Mouse (Mus musculus) CH12F3 (cell line): ENCODE data around the gene Rabl6.

Experiments used
- in situ Hi-C: fragments of 300-500 bp; cut with MboI; formaldehyde crosslinking; loops from 2 replicates; pipeline ENCODE4 v1.14.3; 2020; ENCODE audit warnings: low sequenced_read_pairs

The Rabl6 gene

DNA sequence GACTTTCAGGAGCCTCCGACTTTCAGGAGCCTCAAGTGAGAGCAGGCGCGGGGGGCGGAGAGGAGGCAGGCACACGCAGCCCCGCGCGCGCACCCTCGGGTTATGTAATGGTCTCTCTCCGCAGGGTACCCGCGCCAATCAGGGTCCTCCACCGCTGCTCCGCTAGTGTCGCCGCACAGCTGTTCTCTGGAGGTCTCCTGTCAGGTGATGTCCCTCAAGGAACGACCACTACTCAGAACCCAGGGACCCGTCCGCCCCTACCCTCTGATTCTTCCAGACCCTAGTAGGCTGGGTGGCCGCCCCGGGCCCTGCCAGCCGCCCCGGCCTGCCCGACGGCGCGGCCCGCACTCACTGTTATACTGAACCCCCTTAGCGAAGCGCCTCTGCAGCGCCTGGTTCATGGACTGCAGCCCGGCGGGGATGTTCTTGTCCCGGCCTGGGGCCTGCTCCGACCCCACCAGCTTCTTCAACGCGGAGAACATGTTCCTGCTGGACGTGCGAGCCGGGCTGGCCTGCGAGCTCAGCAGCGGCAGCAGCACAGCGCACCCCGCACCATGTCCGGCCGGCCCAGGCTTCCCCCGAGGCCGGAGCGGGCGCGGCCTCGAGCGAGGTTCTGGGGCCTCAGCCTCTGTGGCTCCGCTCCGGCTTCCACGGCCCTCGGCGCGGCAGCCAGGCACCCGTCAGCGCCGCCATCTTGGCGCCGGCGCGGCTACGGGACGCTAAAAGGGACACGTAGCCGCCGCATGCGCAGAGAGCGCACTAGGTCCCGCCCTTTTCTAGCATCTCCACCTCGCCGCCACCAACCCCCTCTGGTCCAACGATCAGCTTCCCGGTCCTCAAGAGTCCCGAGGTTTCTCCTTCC lies at the start of gene Rabl6:
Gene Rabl6, minus strand, starts transcription at position 761 of the 862 bp plus-strand sequence.
- in situ Hi-C loops: no loop called here

DNA sequence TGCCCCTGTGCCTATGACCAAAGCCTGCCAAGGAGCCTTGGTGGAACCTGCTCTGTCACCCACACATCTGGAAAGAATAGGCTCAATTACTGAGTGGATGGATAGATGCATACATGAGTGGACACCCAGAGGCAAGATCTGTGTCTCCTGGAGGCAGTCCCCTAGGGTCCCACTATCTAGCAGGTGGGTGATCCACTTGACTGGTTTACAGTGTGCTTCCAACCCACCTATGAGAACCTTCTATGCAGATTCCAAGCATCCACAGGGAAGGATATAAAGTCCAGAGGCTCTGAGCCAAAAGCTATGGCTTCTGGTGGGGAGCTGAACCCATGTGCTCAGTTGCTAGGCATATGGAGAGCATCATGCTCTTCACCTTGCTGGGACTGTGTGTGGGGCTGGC lies 49.3 kb upstream of the Rabl6 start, which contains the start of gene Lcn5:
Gene Lcn5, plus strand, starts transcription at position 301 of the 400 bp plus-strand sequence.
- in situ Hi-C loops: no loop called here

DNA sequence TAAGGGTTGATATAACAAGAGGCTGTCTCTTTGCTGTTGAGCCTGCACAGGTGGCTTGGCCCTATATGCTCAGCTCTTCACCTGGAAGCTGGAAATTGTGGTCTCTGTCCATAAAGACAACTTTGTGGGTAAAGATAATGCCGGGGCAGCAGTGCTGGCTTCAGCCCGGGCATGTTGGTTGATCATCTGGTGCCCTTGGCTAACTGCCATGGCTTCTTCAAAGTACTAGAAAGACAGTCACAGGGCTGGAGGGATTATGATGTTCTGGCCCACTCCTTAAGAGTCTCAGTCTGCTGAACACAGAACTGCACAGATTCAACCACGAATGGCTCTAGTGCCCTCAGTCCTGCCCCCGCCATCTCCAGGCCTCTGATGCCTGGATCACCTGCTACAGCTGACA lies 48.9 kb upstream of the Rabl6 start:
- in situ Hi-C loops: no loop called here

DNA sequence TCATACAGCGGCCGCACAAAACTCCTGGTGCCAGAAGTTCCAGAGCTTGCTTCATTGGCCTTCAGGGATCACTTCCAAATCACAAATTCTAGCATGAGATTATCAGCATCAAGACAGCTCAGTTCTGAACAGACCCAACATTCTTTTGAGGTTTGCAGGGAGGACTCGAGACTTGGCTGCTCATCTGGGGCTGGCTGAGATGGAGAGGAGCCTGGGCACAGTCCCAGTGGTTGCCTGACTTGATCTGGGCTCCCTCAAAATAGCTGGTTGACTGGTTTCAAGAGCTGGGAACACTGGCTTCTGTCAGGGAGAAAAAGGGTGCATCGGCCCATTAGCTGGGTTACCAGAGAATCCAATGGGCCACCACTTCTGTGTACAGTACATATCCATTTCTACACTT lies 48.4 kb upstream of the Rabl6 start:
- in situ Hi-C loops: no loop called here

DNA sequence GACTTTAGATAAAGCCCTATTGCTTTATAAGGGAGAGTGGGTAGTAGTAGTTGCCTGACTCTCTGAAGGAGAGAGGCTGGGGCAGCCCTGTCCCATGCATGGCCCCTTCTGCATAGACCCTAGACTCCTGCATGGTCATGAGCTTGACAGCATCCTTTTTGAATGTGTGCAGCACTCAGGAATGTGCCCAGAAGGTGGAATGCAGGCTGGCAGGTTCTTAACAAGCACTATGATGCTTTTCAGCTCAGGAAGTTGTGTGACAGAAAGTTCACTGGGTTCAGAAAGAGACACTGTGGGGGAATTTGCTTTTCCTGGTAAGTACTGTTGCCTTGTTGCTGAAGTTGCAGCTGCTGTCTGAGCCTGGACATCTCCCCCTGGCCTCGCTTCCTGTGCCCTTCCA lies 46.2 kb upstream of the Rabl6 start:
- in situ Hi-C loops: no loop called here

DNA sequence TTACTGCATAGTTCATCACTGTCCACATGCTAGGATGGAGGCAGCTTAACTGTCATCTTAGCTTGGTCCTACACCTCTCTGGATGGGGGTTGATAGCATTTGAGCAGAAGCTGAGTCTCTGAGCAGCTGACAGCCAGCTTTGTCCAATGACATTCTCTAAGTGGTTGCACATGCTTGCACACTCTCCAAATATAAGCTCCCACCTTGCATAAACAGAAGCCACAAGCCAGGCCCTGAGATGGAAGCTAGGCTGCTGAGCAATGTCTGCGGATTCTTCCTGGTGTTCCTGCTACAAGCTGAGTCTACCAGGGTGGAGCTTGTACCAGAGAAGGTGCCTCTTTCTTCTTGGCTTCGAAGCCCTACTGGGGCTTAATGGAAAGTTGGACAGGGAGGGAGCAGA lies 44.6 kb upstream of the Rabl6 start, which contains the start of gene Lcn8:
Gene Lcn8, plus strand, starts transcription at position 219 of the 400 bp plus-strand sequence.
- in situ Hi-C loops: no loop called here

DNA sequence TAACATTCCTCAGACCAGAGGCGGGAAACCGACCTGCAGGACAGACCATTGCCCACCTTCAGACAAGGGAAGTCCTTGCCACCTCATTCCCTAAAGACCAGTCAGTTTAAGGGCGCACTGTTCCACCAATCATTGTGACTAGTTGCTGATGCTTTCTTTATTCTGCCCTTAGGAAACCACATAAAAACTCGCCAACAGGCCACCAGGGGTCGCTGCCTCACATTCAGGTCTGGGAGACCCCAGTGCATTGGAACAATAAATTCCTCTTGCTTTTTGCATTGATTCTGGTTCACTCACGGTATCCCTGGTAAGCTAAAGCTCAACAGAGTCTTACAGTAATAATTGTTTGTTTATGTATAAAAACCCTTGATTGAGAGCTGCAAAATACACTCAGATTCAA lies 31.6 kb upstream of the Rabl6 start:
- in situ Hi-C loops: no loop called here

DNA sequence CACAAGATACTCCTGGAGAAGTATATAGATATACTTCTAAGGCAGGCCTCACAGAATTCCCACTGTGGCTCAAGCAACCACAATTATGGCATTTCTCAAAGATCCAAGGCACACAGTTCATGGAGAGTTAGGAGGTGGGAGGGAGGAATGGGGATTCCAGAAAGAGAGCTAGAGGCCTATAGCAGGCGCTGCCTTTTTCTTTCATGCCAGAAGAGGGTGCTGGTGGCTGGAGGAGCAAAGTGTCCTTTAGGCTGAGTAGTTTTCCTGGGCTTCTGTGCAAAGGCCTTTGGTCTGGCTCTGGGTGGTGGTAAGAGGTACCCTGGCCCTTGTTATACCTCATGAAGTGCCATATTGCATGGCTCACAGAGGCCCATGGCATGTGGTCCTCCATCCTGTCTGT lies 25.7 kb upstream of the Rabl6 start:
- in situ Hi-C loops: no loop called here

DNA sequence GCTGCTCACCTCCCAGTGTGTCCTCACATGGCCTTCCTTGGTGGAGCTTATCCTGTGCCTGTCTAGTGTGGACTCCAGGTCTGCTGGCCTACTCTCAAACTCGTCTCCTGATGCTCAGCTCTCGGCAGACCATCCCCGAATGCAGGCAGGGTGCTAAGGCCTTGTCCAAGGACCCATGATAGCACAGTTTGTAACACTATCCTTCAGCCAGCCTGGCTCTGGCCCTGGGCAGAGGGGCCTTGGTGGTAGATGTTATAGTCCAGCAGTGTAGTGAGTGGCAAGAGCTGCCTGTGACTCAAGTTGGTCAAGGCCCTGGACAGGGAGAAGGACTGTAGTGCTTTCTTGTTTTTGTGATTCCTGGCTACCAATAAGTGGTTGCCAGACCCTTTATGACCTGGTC lies 25.3 kb upstream of the Rabl6 start:
- in situ Hi-C loops: no loop called here

DNA sequence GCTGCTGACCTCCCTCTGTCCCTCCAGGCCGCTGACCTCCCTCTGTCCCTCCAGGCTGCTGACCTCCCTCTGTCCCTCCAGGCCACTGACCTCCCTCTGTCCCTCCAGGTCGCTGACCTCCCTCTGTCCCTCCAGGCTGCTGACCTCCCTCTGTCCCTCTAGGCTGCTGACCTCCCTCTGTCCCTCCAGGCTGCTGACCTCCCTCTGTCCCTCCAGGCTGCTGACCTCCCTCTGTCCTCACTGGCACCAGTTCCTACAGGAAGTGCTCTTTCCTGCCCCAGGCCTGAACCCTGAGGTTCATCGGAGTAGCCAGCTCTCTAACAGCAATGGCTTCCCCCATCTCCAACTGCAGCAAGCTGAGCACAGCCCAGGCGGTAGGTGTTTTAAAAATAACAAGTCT lies 20.4 kb upstream of the Rabl6 start:
- in situ Hi-C loops: no loop called here

DNA sequence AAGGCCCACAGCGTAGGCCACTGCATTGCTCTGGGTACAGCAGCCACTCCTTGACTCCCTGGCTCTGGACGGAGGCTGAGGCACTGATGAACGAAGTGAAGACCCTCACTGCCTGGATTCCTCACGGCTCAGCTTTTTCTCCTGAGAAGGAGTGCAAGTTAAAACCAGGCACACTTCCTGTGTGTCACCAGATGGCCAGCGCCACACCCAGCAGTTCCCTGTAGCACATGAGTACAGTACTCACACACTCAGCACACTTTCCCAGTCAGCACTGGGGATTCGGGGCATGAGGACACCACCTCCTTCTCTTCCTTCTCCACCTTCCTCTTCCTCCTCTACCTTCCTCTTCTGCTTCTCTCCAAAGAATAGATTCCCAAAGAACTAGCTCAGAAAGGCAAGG lies 19.5 kb upstream of the Rabl6 start, which contains the start of gene Fcna:
Gene Fcna, minus strand, starts transcription at position 220 of the 400 bp plus-strand sequence.
- in situ Hi-C loops: no loop called here

DNA sequence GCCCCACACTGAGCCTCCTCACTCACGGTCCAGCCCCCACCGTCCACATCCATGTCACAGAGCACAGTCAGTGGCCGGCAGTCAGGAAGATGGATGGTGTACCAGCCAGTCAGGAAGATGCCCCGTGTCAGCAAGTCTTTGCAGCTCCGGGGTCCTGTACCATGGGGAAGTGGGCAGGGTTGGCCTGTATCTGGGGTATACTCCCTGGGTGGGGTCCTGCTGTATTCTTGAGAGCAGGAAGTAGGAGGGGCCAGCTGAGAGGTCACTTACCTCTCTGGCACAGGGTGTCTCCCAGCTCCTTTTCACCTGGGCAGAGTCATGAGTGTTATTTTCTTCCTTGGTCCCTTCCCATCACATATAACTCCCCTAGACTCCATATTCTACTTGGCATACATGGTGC lies 17.7 kb upstream of the Rabl6 start:
- in situ Hi-C loops: no loop called here

DNA sequence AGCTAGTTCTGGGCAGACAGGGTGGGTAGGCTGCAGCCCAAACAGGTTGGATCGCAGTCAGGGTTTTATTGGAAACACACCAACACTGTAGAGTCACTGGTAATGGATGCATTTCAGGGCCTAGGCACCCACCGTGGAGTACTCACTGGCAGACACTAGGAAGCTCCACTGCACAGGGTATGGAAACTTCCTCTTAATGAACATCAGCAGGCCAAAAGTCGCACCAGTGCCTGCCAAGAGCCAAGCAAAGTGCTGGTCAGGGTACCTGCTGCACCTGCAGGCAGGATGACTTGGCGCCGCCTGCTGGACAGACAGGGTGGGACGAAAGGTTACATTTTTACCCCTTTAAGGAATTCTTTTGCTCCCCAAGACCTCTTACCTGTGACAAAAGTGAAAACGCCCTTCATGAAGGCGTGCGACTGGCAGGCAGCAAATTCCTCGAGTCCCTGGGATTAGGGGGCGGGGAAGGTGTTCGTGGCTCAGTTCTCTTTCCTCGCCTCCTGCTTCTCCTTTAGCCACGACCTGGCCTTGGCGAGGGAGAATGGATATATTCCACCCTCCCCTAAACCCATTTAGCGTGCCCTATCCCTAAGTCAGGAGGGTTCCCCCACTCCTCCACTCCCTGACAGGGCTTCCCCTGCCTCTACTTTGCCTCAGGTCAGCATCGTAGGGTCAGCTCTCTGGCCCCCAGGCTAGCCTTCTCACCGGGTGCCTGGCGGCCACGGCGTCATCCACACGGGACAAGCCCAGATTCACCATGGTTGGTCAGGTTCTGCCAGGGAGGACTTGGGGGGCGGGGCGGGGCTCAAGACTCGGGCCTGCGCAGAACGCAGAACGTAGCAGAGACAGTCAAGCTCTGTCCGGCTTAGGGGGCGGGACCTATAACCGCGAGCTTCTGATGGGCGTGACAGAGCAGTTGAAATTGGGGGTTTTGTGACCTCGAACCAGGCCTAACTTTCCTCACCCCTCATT lies 13.2 kb upstream of the Rabl6 start, which contains the start of gene Tmem141:
Gene Tmem141, minus strand, starts transcription at position 777 of the 972 bp plus-strand sequence.
- in situ Hi-C loops: no loop called here

DNA sequence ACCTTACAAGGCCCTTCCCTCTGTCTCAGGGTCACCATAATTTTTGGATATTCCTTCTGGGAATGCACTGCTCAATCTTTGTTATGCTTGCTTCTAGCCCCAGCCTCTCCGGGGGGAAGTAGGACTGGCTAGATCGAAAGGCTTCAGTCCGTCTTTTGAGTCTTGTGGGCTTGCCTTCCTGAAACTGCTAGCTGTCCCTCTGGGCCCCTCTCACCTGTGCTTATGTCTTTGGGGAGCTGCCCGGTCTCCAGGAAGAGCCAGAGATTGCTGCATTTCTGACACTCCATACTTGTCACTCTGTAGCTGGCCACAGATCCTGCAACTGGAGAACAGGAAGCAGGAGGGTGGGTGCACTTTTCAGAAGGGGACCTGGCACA lies 12.5 kb upstream of the Rabl6 start:
- in situ Hi-C loops: no loop called here

DNA sequence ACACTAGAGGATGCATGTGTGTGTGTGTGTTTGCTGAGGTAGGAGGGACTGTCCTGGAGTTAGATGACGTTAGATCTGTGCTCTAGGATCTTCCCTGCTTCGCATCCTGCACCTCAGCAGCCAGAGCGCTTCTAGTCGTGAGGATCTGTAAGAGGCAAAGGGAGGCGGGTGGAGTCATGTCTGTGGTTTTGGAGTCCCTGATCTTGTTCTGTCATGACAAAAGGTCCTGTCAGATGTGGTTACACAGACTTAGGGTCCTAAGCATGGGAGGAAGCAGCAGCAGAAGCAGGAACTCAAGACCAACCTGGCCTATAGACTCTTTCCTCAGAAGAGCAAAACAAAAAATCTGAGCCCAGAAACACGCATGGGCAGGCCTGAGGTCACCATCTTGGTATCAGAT lies 12.1 kb upstream of the Rabl6 start:
- in situ Hi-C loops: no loop called here

DNA sequence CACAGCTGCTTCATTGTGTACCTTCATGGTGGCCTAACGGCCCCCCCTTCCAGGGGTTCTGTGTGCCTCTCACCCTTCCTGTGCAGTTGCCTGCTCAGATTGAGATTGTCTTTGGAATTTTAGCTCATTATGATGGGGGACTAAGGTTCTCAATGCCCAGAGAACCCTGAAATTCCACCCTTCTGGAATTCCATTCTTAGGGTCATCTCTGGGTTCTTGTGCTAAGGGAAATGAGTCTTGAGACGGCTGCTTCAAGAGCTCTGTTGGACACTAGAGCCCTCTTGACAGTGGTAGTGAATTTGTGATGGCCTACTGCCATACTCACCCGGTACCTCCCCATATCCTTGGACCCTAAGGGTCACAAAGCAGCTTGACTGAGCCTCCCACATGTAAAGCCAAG lies 9.3 kb upstream of the Rabl6 start, which contains the start of gene Ccdc183:
Gene Ccdc183, minus strand, starts transcription at position 101 of the 400 bp plus-strand sequence.
- in situ Hi-C loops: no loop called here

DNA sequence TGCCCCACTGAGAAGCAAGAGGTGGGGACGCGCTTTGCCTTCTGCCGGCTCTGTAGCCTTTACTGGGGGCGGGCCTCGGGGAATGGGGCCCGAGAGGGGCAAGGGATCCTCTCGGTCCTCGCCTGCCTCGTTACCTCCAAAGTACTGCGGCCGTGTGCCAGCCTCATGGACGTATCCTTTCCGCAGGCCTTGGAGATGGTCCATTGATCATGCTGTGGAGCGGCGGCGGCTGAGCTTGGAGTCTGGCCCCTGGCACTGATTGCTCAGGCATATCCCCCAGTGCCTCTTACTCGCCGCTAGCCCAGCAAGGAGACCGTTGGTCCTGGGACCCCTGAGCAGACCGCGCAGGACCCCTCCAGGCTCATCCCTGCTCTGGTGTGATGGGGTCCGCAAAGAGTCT lies 8.1 kb upstream of the Rabl6 start:
- in situ Hi-C loops: no loop called here

DNA sequence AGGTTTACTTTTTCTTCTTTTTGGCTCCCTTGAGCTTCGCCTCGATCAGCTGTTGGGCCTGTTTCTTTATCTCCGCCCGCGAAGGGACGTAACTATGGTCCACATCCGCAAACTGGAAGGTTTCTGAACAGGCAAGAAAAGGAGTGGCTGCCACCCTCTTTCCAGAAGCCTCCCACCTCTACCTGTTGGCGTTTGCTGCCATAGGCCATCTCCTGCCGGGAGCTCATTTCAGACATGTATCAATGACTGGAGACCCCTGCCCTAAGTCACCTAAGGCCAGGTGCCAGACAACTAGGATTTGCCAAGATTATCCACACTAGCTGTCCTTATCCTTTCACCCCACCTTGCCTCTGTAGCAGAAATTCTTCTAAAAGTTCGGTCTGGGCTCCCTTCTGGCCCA lies 350 bp upstream of the Rabl6 start:
- in situ Hi-C loops: no loop called here

DNA sequence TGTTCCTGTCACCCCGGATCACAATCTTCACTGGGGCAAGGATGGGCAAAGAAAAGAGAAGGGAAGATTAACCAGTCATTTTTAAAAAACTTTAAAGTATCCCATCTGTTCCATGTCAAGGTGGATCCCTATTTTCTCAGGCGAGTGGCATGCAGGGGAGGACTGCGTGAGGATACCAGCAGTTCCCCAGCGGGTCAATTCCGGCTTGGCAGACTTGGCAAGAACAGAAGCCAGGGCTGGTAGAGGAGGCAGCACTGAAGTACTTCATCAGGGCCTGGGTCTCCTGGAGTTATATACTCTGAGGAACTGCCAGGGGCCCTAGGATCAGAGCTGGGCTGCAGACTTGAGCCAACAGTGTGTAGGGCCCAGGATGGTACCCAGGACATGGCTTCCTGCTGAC lies 5.8 kb downstream of the Rabl6 start:
- in situ Hi-C loops: no loop called here

DNA sequence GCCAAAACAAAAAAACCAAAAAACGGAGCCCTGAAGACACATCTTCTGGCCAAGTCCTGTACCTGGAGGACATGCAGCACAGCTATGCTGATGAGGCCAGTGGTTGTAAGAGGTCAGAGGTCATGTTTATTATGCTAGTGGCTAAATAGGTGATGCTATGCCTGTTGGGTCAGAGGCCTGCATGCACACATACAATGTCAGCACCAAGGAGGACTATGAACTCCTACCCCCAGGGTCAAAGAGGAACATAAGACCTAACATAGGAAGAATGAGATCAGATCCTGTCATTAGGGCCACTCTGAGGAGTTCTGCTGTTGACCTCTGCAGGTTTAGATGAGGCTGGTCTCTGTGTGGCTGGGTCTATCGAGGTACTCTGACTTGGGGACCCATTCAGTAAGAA lies 8.3 kb downstream of the Rabl6 start:
- in situ Hi-C loops: no loop called here

DNA sequence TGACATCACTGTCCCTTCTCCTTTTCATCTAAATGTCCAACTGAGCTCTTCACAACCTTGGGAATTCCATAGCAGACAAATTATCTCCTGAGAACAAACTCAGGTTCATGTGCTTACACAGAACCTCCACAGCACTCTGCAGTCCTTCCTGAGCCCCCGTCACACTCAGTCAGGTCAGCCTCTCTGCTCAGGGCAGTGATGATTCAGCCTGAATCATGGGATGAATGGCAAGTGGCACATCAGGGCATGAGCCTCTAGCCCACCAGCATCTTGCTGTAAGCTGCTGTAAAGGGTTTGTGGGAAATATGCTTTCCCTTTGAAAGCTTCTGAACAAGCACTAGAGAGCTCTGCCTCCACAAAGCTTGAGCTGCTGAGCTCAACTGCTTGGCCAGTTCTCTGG lies 9.6 kb downstream of the Rabl6 start:
- in situ Hi-C loops: no loop called here
